Mouse (Mus musculus) liver, adult (tissue): ENCODE results near the gene Rgmb.

ENCODE experiments used
- GATA4 ChIP-seq: IDR thresholded peaks from 2 replicates; pipeline ENCODE4 v1.6.1; 2014; ENCODE audit warnings: mild to moderate bottlenecking, low read length; ENCODE audit not compliant: insufficient replicate concordance

The Rgmb gene

DNA sequence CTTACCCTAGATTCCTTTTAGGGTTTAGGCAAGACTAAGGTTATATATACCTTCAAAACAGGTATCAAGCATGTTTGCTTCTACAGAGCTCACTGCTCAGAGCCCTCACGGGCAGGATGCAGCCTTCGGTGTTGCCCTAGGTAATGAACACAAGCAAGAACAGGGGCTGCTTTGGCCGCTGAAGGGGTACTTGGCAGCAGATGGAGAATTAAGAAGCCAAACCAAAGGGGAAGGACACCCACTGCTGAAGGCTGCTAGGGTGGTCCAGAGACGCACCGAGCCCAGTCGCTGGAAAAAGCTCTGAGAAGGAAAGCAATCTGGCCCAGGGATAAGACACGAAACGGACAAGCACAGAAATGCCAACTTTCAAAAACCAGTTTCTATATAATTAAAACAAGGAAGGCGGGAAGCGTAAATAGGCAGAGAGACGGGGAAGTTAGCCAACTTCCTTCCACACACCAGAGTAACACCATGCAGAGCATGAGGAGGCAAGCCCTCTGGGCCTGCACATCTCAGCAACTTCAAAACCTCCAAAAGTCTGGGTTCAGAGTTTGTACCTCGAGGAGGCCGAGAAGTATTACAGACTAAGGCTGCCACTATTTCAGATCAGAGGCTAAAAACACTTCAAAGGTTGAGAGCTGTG, 18.6 kb downstream of the Rgmb start:
- TF ChIP-seq GATA4, result no peak

- TF ChIP-seq GATA4, result no peak
These were observed 20.9 kb downstream of the Rgmb start for GRCm38 (mm10) chr17:15809949-15810348.

DNA sequence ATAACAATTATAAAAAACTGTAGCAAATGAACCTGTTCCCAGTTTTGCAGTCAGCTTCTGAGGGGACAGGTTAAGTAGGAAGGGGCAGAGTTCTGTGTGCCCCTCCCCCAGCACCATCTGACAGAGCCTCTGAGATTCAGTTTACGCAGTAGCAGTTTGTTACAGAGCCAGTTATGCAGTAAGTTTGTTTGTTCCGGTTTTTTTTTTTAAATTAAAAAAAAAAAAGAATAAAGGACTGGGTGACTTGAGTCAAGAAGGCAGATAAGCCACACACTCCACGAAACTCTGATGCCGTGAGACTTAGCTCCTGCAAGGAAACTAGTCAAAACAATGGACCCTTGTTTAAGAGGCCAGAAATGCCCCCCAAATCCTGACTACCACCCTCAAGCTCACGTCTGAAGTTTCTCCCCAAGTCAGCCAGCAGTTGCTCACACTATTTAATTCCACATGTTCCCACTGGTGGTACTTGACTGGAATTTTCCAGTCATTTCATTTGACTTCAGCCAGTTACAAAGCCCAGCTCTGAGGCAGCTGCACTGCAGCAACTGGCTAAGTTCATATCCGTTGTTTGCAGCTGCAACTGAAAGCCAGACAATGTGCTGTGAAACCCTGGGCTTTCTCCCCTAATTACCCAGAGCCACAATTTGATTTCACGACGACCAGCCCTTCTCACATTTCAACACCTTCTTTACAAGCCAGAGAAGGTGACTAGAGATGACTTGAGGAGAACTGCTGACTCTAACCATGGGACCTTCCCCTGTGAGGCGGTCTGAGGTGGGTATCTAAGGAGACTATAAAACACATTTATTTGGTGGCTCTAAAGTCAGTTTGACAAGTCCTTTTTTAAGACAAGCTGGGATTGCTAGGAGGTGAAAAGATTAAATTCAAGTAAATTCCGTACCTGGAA, 22.1 kb downstream of the Rgmb start:
- no peak for TF ChIP-seq GATA4

- no peak for TF ChIP-seq GATA4
These were observed 22.8 kb downstream of the Rgmb start for GRCm38 (mm10) chr17:15808015-15808414.

DNA sequence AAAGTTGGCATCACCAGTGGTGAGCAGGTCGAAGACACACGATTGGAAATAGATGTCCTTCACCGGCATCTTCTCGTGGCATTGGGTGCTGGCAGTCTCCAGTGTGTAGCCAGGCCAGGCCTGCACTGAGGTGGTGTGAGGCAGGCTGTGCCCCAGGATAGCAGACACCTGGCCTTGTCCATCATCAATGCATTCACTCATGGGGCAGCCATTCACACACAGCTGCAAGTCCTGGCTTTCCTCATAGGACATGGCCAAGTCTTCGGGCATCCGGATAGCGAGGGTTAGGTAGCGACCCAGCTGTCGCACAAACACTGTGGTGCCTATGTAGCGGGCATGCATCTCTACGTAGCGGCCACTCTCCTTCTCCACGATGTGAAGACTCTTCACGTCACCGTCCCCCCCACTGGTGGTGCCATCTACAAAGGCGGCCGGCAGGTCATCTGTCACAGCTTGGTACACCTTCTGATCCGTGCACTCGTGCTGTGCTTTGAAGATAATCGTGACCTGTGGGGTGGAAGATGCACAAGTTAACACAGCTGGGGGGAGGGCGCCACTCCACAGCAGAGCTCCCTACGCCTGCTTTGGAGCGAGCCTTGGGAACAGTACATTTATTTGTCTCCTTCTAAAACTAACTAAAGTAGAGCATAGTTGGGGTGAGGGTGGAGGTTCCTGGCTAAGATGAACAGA, 23.4 kb downstream of the Rgmb start:
- TF ChIP-seq GATA4, result no peak

- no peak for TF ChIP-seq GATA4
These were observed 26.6 kb downstream of the Rgmb start for GRCm38 (mm10) chr17:15804008-15804812.

GRCm38 (mm10) chr17:15799195-15799793, 31.5 kb downstream of the Rgmb start:
- no peak for TF ChIP-seq GATA4

DNA sequence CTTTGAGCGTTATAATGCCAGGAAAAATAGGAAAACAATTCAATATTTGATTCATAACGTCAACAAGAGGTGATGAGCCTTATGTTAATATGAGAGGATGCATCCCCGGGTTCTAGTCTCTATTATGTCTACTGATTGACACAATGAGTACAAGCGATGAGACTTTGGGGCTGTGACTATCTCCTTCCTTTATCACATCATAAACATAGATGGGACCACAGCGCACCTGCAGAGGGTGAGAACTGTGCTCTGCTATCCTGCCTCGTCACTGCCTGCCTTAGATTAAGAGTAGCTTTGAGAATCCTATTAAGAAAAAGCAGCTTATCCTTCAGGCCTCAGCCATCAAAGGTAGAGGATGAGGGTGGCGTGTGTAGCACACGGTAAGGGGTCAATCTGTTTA, 40.1 kb downstream of the Rgmb start:
- no peak for TF ChIP-seq GATA4

GRCm38 (mm10) chr17:15787036-15787435, 43.8 kb downstream of the Rgmb start:
- TF ChIP-seq GATA4, result no peak

DNA sequence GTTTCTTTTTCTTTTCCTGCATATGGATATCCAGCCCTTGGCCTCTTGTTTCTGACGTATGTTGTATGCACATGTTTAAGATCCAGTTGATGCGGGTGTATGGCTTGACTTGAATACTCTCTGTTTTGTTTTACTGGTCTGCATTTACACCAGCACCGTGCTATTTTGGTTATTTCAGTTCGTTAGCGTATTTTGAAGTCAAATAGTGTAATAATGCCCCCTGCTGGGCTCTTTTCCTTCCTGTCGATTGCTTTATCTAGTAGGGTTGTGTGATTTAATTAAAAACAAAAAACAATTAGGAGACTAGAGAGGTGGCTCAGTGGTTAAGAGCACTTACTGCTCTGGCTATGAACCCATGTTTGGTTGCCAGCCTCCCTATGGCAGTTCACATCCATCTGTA, 52.9 kb downstream of the Rgmb start:
- no peak for TF ChIP-seq GATA4

GRCm38 (mm10) chr17:15776349-15776748, 54.5 kb downstream of the Rgmb start:
- no peak for TF ChIP-seq GATA4

- no peak for TF ChIP-seq GATA4
These were observed 56.1 kb downstream of the Rgmb start for GRCm38 (mm10) chr17:15774565-15775215.

DNA sequence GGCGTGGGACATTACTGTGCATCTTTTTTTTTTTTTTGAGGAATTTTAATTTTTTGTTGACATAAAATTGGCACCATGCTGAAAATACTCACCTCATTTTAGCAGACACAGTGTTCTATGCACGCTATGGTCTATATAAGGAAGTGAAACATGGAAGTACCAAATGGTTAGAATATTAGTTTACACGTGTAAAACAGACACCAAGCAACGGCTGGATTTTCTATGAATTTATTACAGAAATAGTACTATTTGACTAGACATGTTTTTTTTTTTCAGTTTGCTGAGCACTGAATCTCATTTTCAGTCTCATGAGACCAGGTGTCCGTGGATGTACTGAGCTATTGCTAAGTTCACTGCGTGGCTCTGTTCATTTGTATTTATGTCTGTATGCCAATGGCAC, 56.9 kb downstream of the Rgmb start:
- no peak for TF ChIP-seq GATA4

- TF ChIP-seq GATA4, result no peak
These were observed 61.6 kb downstream of the Rgmb start for GRCm38 (mm10) chr17:15769081-15769724.
